Mouse (Mus musculus): Measurements from ENCODE around the gene Ptprf. TPM values are rescaled to one million over a fixed set of nuclear protein-coding genes. Genes with fewer than 3 reads are reported as not detected.

Ptprf gene
- 0.34 TPM for polyA plus RNA-seq (2017; shearing (Covaris generic))

GRCm38 (mm10) chr4:118291231-118291630 is at the start of gene Ptprf:
Ptprf (minus strand) TSS chr4:118291405.

GRCm38 (mm10) chr4:118179467-118180300 is 111.5 kb downstream of the Ptprf start, which contains the start of gene Kdm4a:
Kdm4a (minus strand) TSS chr4:118180043.

Other genes starting within 250 kb of the Ptprf start
- 8.1 TPM for gene St3gal3, start 156.5 kb downstream of the Ptprf start, polyA plus RNA-seq (2017; shearing (Covaris generic))
- 14.8 TPM for gene Kdm4a, start 111.4 kb downstream of the Ptprf start, polyA plus RNA-seq (2017; shearing (Covaris generic))
- 11.1 TPM for gene Szt2, start 117.9 kb upstream of the Ptprf start, polyA plus RNA-seq (2017; shearing (Covaris generic))
- gene Med8, start 117.9 kb upstream of the Ptprf start, polyA plus RNA-seq (2017; shearing (Covaris generic)): 37.7 TPM
- 73.2 TPM for gene Elovl1, start 136.7 kb upstream of the Ptprf start, polyA plus RNA-seq (2017; shearing (Covaris generic))
- gene Cdc20, start 145.9 kb upstream of the Ptprf start, polyA plus RNA-seq (2017; shearing (Covaris generic)): 5.0 TPM
- gene Mpl, start 166.1 kb upstream of the Ptprf start, polyA plus RNA-seq (2017; shearing (Covaris generic)): 0.12 TPM
- not detected for gene Tie1, start 198.7 kb upstream of the Ptprf start, polyA plus RNA-seq (2017; shearing (Covaris generic))
- not detected for gene 2610528J11Rik, start 235.6 kb upstream of the Ptprf start, polyA plus RNA-seq (2017; shearing (Covaris generic))

Data from effector memory CD4-positive, alpha-beta T cell, adult 5 months (primary cell).